Mouse (Mus musculus) bone marrow, adult 2 months (tissue): ENCODE measurements at regions not wholly inside any gene's neighbourhood (a gene's known extent, or its start where the extent isn't known, plus 50 kb on each side); places are given as distances from the start of the nearest gene placed in this dataset.

Experiments used
- H3K27ac ChIP-seq: fragments of 200-500 bp; 2 replicates; pipeline ENCODE4 v1.5.1; 2012; ENCODE audit warnings: low read depth, mild to moderate bottlenecking, control low read depth, inconsistent platforms, low read length; ENCODE audit not compliant: control insufficient read depth, poor library complexity, insufficient read depth
- H3K4me1 ChIP-seq: fragments of 200-500 bp; 2 replicates; pipeline ENCODE4 v1.6.1; 2011; ENCODE audit warnings: low read length; ENCODE audit not compliant: control insufficient read depth, insufficient read depth
- H3K4me3 ChIP-seq: fragments of 200-500 bp; replicated peaks from 2 replicates; pipeline ENCODE3; 2011; ENCODE audit warnings: mild to moderate bottlenecking, low read depth, low read length, control low read depth; ENCODE audit not compliant: control insufficient read depth
- CTCF ChIP-seq: fragments of 200-500 bp; IDR thresholded peaks from 2 replicates; pipeline ENCODE4 v1.5.1; 2011; ENCODE audit warnings: low read length, control low read depth; ENCODE audit not compliant: control insufficient read depth, insufficient read depth
- POLR2A ChIP-seq: fragments of 200-500 bp; IDR thresholded peaks from 2 replicates; pipeline ENCODE4 v1.6.1; 2011; ENCODE audit warnings: low read depth, mild to moderate bottlenecking, control low read depth, low read length, borderline replicate concordance; ENCODE audit not compliant: control insufficient read depth
- WGBS: fragments of 180-500 bp; shearing (Covaris S2); methylation state at CpG from one replicate; pipeline ENCODE4 v1.1.7; 2018; 5-methylcytosine and 5-hydroxymethylcytosine counted together

GRCm38 (mm10) chr14:105624387-105624786, 272.2 kb downstream of the Spry2 start:
- no peak overlapping the region for H3K4me3 ChIP-seq
- no peak overlapping the region for H3K27ac ChIP-seq
- H3K4me1 ChIP-seq, result no peaks in the 10 kb centered on the region; the same call in 1 of the 2 replicates
- TF ChIP-seq POLR2A (no peak), CTCF (no peak)
- 77% methylated on average over 7 of the region's 7 CpGs for WGBS

GRCm38 (mm10) chr14:105622166-105622565, 274.5 kb downstream of the Spry2 start:
- H3K4me1 ChIP-seq, result no peaks in the 10 kb centered on the region
- H3K27ac ChIP-seq, result no peak overlapping the region
- TF ChIP-seq POLR2A (no peak), CTCF (no peak)
- no peak overlapping the region for H3K4me3 ChIP-seq
- WGBS, result 38% methylated on average over 5 of the region's 5 CpGs

GRCm38 (mm10) chr14:105621124-105621523, 275.5 kb downstream of the Spry2 start:
- TF ChIP-seq CTCF (no peak), POLR2A (no peak)
- no peak overlapping the region for H3K4me3 ChIP-seq
- 82% methylated on average over 6 of the region's 6 CpGs for WGBS
- no peaks in the 10 kb centered on the region for H3K4me1 ChIP-seq
- no peak overlapping the region for H3K27ac ChIP-seq

- no peak overlapping the region for H3K27ac ChIP-seq
- WGBS, result 52% methylated on average over 8 of the region's 8 CpGs
- TF ChIP-seq POLR2A, result no peak
- no peak for TF ChIP-seq CTCF
- no peaks in the 10 kb centered on the region for H3K4me1 ChIP-seq
- H3K4me3 ChIP-seq, result no peak overlapping the region
Observed at GRCm38 (mm10) chr14:105619449-105619848, 277.2 kb downstream of the Spry2 start.

GRCm38 (mm10) chr14:105615766-105616165, 280.9 kb downstream of the Spry2 start:
- 37% methylated on average over 3 of the region's 3 CpGs for WGBS
- TF ChIP-seq POLR2A (no peak), CTCF (no peak)
- H3K27ac ChIP-seq, result no peak overlapping the region
- H3K4me3 ChIP-seq, result no peak overlapping the region
- no peaks in the 10 kb centered on the region for H3K4me1 ChIP-seq

GRCm38 (mm10) chr14:105612794-105613193, 283.8 kb downstream of the Spry2 start:
- H3K27ac ChIP-seq, result no peak overlapping the region
- TF ChIP-seq CTCF (no peak), POLR2A (no peak)
- H3K4me3 ChIP-seq, result no peak overlapping the region
- no peaks in the 10 kb centered on the region for H3K4me1 ChIP-seq
- WGBS, result 40% methylated on average over 3 of the region's 3 CpGs

- Histone ChIP-seq H3K27ac (no peak overlapping the region), H3K4me1 (no peaks in the 10 kb centered on the region), H3K4me3 (no peak overlapping the region)
- TF ChIP-seq POLR2A (no peak), CTCF (no peak)
- 34% methylated on average over 4 of the region's 4 CpGs for WGBS
Observed at GRCm38 (mm10) chr14:105608804-105609203, 287.8 kb downstream of the Spry2 start.

- TF ChIP-seq CTCF, result no peak
- TF ChIP-seq POLR2A, result no peak
- Histone ChIP-seq H3K4me3 (no peak overlapping the region), H3K27ac (no peak overlapping the region), H3K4me1 (no peaks in the 10 kb centered on the region)
- WGBS, result 83% methylated on average over 3 of the region's 3 CpGs
Observed at GRCm38 (mm10) chr14:105606551-105606950, 290.1 kb downstream of the Spry2 start.

- Histone ChIP-seq H3K4me1 (no peaks in the 10 kb centered on the region), H3K27ac (no peak overlapping the region), H3K4me3 (no peak overlapping the region)
- TF ChIP-seq POLR2A (no peak), CTCF (no peak)
- 83% methylated on average over 6 of the region's 6 CpGs for WGBS
Observed at GRCm38 (mm10) chr14:105604451-105604850, 292.2 kb downstream of the Spry2 start.
